Mouse (Mus musculus): ENCODE measurements around the gene Zfp385c.

- TF ChIP-seq CTCF (IDR thresholded peaks at IDR 0.05; ENCODE audit: low read depth, low read length), result no peak
- no peak for TF ChIP-seq GATA1 (IDR thresholded peaks at IDR 0.05; ENCODE audit: borderline replicate concordance, low read length)
Measured at GRCm38 (mm10) chr11:100577852-100578599, 114.2 kb downstream of the Zfp385c start.

Data from G1E (cell line).